Mouse (Mus musculus): ENCODE measurements around the gene Tob2. TPM values are rescaled to one million over a fixed set of nuclear protein-coding genes. Genes with fewer than 3 reads are reported as not detected.

Tob2 gene
- polyA plus RNA-seq (2012; rRNA removed), result 31.0 and 42.2 TPM in 2 replicates

GRCm38 (mm10) chr15:81858517-81859329 is at the start of gene Tob2:
Tob2 (minus strand) TSS chr15:81858796.

GRCm38 (mm10) chr15:81872262-81873136 is 13.9 kb upstream of the Tob2 start, which contains the start of gene Aco2:
Aco2 (plus strand) TSS chr15:81872309.

GRCm38 (mm10) chr15:81871604-81872261 is 13.1 kb upstream of the Tob2 start, which contains the start of gene Phf5a:
Phf5a (minus strand) TSS chr15:81871911.

GRCm38 (mm10) chr15:81802001-81802890 is 56.4 kb downstream of the Tob2 start, which contains the start of gene Tef:
Tef (plus strand) TSS chr15:81802421.

Other genes with a start within 250 kb of the Tob2 start
- 9.9 and 12.5 TPM in 2 replicates for gene L3mbtl2, start 194.9 kb downstream of the Tob2 start, polyA plus RNA-seq (2012; rRNA removed)
- 5.1 and 6.6 TPM in 2 replicates for gene Chadl, start 161.5 kb downstream of the Tob2 start, polyA plus RNA-seq (2012; rRNA removed)
- gene Zc3h7b, start 113.7 kb downstream of the Tob2 start, polyA plus RNA-seq (2012; rRNA removed), result 23.1 and 24.3 TPM in 2 replicates
- gene Rangap1, start 113.3 kb downstream of the Tob2 start, polyA plus RNA-seq (2012; rRNA removed), result 31.2 and 37.3 TPM in 2 replicates
- gene Tef, start 56.4 kb downstream of the Tob2 start, polyA plus RNA-seq (2012; rRNA removed), result 13.8 and 15.9 TPM in 2 replicates
- gene Phf5a, start 13.1 kb upstream of the Tob2 start, polyA plus RNA-seq (2012; rRNA removed), result 26.5 and 34.8 TPM in 2 replicates
- gene Aco2, start 13.5 kb upstream of the Tob2 start, polyA plus RNA-seq (2012; rRNA removed), result 328 TPM in 2 replicates
- gene Polr3h, start 67.4 kb upstream of the Tob2 start, polyA plus RNA-seq (2012; rRNA removed), result 7.0 and 8.9 TPM in 2 replicates
- gene Csdc2, start 78.0 kb upstream of the Tob2 start, polyA plus RNA-seq (2012; rRNA removed), result 9.0 and 10.8 TPM in 2 replicates
- gene Pmm1, start 102.1 kb upstream of the Tob2 start, polyA plus RNA-seq (2012; rRNA removed), result 52.9 and 54.6 TPM in 2 replicates
- gene 1700029P11Rik, start 121.7 kb upstream of the Tob2 start, polyA plus RNA-seq (2012; rRNA removed), result not detected in 2 replicates
- gene Xrcc6, start 129.0 kb upstream of the Tob2 start, polyA plus RNA-seq (2012; rRNA removed), result 8.4 and 8.8 TPM in 2 replicates
- gene Desi1, start 175.1 kb upstream of the Tob2 start, polyA plus RNA-seq (2012; rRNA removed), result 21.9 and 26.4 TPM in 2 replicates
- gene Snu13, start 188.8 kb upstream of the Tob2 start, polyA plus RNA-seq (2012; rRNA removed), result 28.5 and 37.8 TPM in 2 replicates
- gene 4930407I10Rik, start 200.4 kb upstream of the Tob2 start, polyA plus RNA-seq (2012; rRNA removed), result not detected in 2 replicates
- gene Mei1, start 211.2 kb upstream of the Tob2 start, polyA plus RNA-seq (2012; rRNA removed), result not detected in 2 replicates

Data from colon, adult 2 months (tissue).